Mouse (Mus musculus): ENCODE measurements at regions not wholly inside any gene's neighbourhood (a gene's known extent, or its start where the extent isn't known, plus 50 kb on each side); places are given as distances from the start of the nearest gene placed in this dataset.

- DNase-seq = no peak
Observed at GRCm38 (mm10) chr7:134436917-134437316, 51.5 kb upstream of the D7Ertd443e start.

GRCm38 (mm10) chr7:134439281-134439680 lies 53.8 kb upstream of the D7Ertd443e start:
- peak; percentile 37 for DNase-seq

GRCm38 (mm10) chr7:134445008-134445806 lies 59.7 kb upstream of the D7Ertd443e start:
- no peak for DNase-seq

GRCm38 (mm10) chr7:134447648-134448202 lies 62.3 kb upstream of the D7Ertd443e start:
- DNase-seq = no peak

GRCm38 (mm10) chr7:134448831-134449230 lies 63.4 kb upstream of the D7Ertd443e start:
- DNase-seq = no peak

GRCm38 (mm10) chr7:134462677-134463076 lies 77.2 kb upstream of the D7Ertd443e start:
- no peak for DNase-seq

- DNase-seq = no peak
Observed at GRCm38 (mm10) chr7:134463380-134463779, 77.9 kb upstream of the D7Ertd443e start.

- DNase-seq = no peak
Observed at GRCm38 (mm10) chr7:134467216-134467615, 81.8 kb upstream of the D7Ertd443e start.

- no peak for DNase-seq
Observed at GRCm38 (mm10) chr7:134471286-134471685, 85.8 kb upstream of the D7Ertd443e start.

GRCm38 (mm10) chr7:134491326-134491725 lies 105.9 kb upstream of the D7Ertd443e start:
- DNase-seq = peak; percentile 75

- DNase-seq = no peak
Observed at GRCm38 (mm10) chr7:134497219-134497618, 111.8 kb upstream of the D7Ertd443e start.

GRCm38 (mm10) chr7:134497870-134498269 lies 112.4 kb upstream of the D7Ertd443e start:
- DNase-seq = no peak

GRCm38 (mm10) chr7:134498716-134499115 lies 113.3 kb upstream of the D7Ertd443e start:
- DNase-seq = no peak

GRCm38 (mm10) chr7:134499429-134499828 lies 114.0 kb upstream of the D7Ertd443e start:
- no peak for DNase-seq

GRCm38 (mm10) chr7:134500210-134500609 lies 114.7 kb upstream of the D7Ertd443e start:
- DNase-seq = no peak

- DNase-seq = peak; percentile 76
Observed at GRCm38 (mm10) chr7:134501079-134501478, 115.6 kb upstream of the D7Ertd443e start.

GRCm38 (mm10) chr7:134510333-134510928 lies 125.0 kb upstream of the D7Ertd443e start:
- no peak for DNase-seq

GRCm38 (mm10) chr7:134519372-134519975 lies 134.0 kb upstream of the D7Ertd443e start:
- peak; percentile 25 for DNase-seq

GRCm38 (mm10) chr7:134523897-134524296 lies 138.4 kb upstream of the D7Ertd443e start:
- DNase-seq = no peak

GRCm38 (mm10) chr7:134525041-134525440 lies 139.6 kb upstream of the D7Ertd443e start:
- DNase-seq = no peak

GRCm38 (mm10) chr7:134525461-134525860 lies 140.0 kb upstream of the D7Ertd443e start:
- DNase-seq = no peak

- DNase-seq = peak; percentile 29
Observed at GRCm38 (mm10) chr7:134527351-134527750, 141.9 kb upstream of the D7Ertd443e start.

GRCm38 (mm10) chr7:134528026-134528425 lies 142.4 kb upstream of the Dock1 start:
- DNase-seq = no peak

- no peak for DNase-seq
Observed at GRCm38 (mm10) chr7:134534821-134535220, 135.6 kb upstream of the Dock1 start.

All from layer of hippocampus, adult 9-11 months (tissue).